Mouse (Mus musculus) hindbrain, embryonic 14.5 days (tissue): ENCODE measurements at regions not wholly inside any gene's neighbourhood (a gene's known extent, or its start where the extent isn't known, plus 50 kb on each side); places are given as distances from the start of the nearest gene placed in this dataset.
"Not testable (repeated sequence)": the region's sequence is repeated elsewhere in the genome, so short reads cannot be mapped to it uniquely, and the experiment has no call there.

Experiments used
- ATAC-seq: fragments of 200-750 bp; cut with Nextera tagmentation; 2 replicates; pipeline ENCODE4 v1.8.0; 2017; ENCODE audit warnings: moderate number of reproducible peaks, mild to moderate bottlenecking, moderate TSS enrichment, moderate library complexity; ENCODE audit not compliant: low FRiP score
- DNase-seq: peaks from one replicate; pipeline ENCODE4 v3.0.0-alpha.2; 2015; ENCODE audit warnings: low spot score
- H3K27ac ChIP-seq: fragments of 300-500 bp; sonication (generic); 2 replicates; pipeline ENCODE4 v1.5.1; 2014; ENCODE audit warnings: mild to moderate bottlenecking, moderate library complexity
- H3K27me3 ChIP-seq: fragments of 300-500 bp; sonication (generic); 2 replicates; pipeline ENCODE4 v1.6.1; 2014; ENCODE audit warnings: mild to moderate bottlenecking, low read length, mixed read lengths; ENCODE audit not compliant: control insufficient read depth, insufficient read depth
- H3K36me3 ChIP-seq: fragments of 300-500 bp; sonication (generic); replicated peaks from 2 replicates; pipeline ENCODE4 v1.6.1; 2014; ENCODE audit not compliant: control insufficient read depth, insufficient read depth
- H3K4me1 ChIP-seq: fragments of 300-500 bp; sonication (generic); replicated peaks from 2 replicates; pipeline ENCODE4 v1.6.1; 2014; ENCODE audit warnings: antibody characterized with exemption, low read length, mixed read lengths; ENCODE audit not compliant: control insufficient read depth, insufficient read depth
- H3K4me2 ChIP-seq: fragments of 300-500 bp; sonication (generic); replicated peaks from 2 replicates; pipeline ENCODE4 v1.6.1; 2014; ENCODE audit warnings: mild to moderate bottlenecking, moderate library complexity
- H3K4me3 ChIP-seq: fragments of 300-500 bp; sonication (generic); replicated peaks from 2 replicates; pipeline ENCODE4 v1.5.1; 2014; ENCODE audit warnings: mild to moderate bottlenecking, low read length
- H3K9ac ChIP-seq: fragments of 300-500 bp; sonication (generic); 2 replicates; pipeline ENCODE4 v1.6.1; 2014
- H3K9me3 ChIP-seq: fragments of 300-500 bp; sonication (generic); 2 replicates; pipeline ENCODE4 v1.6.1; 2016; ENCODE audit warnings: low read length; ENCODE audit not compliant: control insufficient read depth
- WGBS: fragments of 180-500 bp; shearing (Covaris S2); extraction: QIAGEN DNeasy Blood & Tissue Kit; methylation state at CpG from one replicate; pipeline ENCODE4 v1.1.7; 2014; 5-methylcytosine and 5-hydroxymethylcytosine counted together

GRCm38 (mm10) chr1:64376426-64376825 is 156.0 kb upstream of the Creb1 start:
- 96% methylated on average over 1 of the region's 1 CpGs for WGBS

GRCm38 (mm10) chr1:64374286-64375071 is 158.0 kb upstream of the Creb1 start:
- no peak overlapping the region for H3K27ac ChIP-seq
- no peak overlapping the region for H3K4me3 ChIP-seq
- no peaks in the 10 kb centered on the region for H3K27me3 ChIP-seq
- no peaks in the 10 kb centered on the region for H3K4me1 ChIP-seq
- no peak overlapping the region for H3K9ac ChIP-seq
- ATAC-seq: no peak
- H3K9me3 ChIP-seq: peaks cover 2% of the 10 kb centered on the region; the same call in 1 of the 2 replicates
- 67% methylated on average over 13 of the region's 13 CpGs for WGBS
- DNase-seq: no peak
- H3K4me2 ChIP-seq: no peak overlapping the region
- H3K36me3 ChIP-seq: no peaks in the 10 kb centered on the region

More at GRCm38 (mm10) chr1:64376426-64376825, 156.0 kb upstream of the Creb1 start:
- not testable (repeated sequence) for H3K9me3 ChIP-seq, ATAC-seq, H3K4me3 ChIP-seq, H3K27me3 ChIP-seq, DNase-seq, H3K27ac ChIP-seq, H3K36me3 ChIP-seq, H3K4me2 ChIP-seq, H3K9ac ChIP-seq
- peaks cover 13% of the 10 kb centered on the region for H3K4me1 ChIP-seq

DNA sequence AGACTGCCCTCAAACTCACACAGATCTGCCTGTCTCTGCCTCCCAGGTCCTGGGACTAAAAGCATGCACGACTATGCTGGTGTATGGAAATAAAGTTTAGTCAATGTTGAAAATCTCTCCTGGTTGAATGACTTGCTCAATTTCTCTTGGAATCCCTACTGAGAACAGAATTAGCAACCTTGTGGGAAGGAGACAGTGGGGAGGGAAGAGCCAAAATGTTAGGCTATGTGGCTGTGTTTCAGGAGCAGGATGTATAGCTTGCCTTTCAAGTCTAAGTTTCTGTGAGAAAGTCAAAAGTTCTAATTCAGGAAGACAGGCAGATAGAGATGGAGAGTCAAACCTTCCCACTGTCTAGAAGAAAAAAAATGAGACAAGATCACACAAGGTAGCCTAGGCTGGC is 168.3 kb upstream of the Creb1 start:
- Histone ChIP-seq H3K36me3 (no peaks in the 10 kb centered on the region), H3K27ac (no peak overlapping the region), H3K27me3 (no peaks in the 10 kb centered on the region), H3K4me1 (peaks cover 5% of the 10 kb centered on the region; the same call in 1 of the 2 replicates), H3K9ac (no peak overlapping the region), H3K4me3 (no peak overlapping the region), H3K9me3 (no peaks in the 10 kb centered on the region), H3K4me2 (no peak overlapping the region)
- ATAC-seq (no peak), DNase-seq (no peak)
- 85% methylated on average over 1 of the region's 1 CpGs for WGBS

- 65% methylated on average over 4 of the region's 4 CpGs for WGBS
- no peaks in the 10 kb centered on the region for H3K27me3 ChIP-seq
- no peak overlapping the region for H3K9ac ChIP-seq
- H3K4me3 ChIP-seq: no peak overlapping the region
- no peaks in the 10 kb centered on the region for H3K36me3 ChIP-seq
- ATAC-seq (peak; percentile 31; the same call in 1 of the 2 replicates), DNase-seq (no peak)
- no peak overlapping the region; the same call in 1 of the 2 replicates for H3K27ac ChIP-seq
- H3K4me1 ChIP-seq: peaks cover 5% of the 10 kb centered on the region; the same call in 1 of the 2 replicates
- no peak overlapping the region for H3K4me2 ChIP-seq
- no peaks in the 10 kb centered on the region for H3K9me3 ChIP-seq
These were observed 170.3 kb upstream of the Creb1 start for GRCm38 (mm10) chr1:64361959-64362638.

GRCm38 (mm10) chr1:64343268-64343667 is 189.2 kb upstream of the Creb1 start:
- H3K4me2 ChIP-seq: no peak overlapping the region
- no peak for ATAC-seq
- H3K4me1 ChIP-seq: no peaks in the 10 kb centered on the region
- H3K27ac ChIP-seq: no peak overlapping the region
- H3K9ac ChIP-seq: no peak overlapping the region
- no peaks in the 10 kb centered on the region for H3K9me3 ChIP-seq
- H3K4me3 ChIP-seq: no peak overlapping the region
- DNase-seq: no peak
- 42% methylated on average over 3 of the region's 3 CpGs for WGBS
- no peaks in the 10 kb centered on the region for H3K36me3 ChIP-seq
- no peaks in the 10 kb centered on the region for H3K27me3 ChIP-seq

GRCm38 (mm10) chr1:64341596-64341995 is 190.8 kb upstream of the Creb1 start:
- ATAC-seq: no peak
- 77% methylated on average over 6 of the region's 6 CpGs for WGBS
- DNase-seq: no peak
- H3K4me1 ChIP-seq: peaks cover 4% of the 10 kb centered on the region
- no peak overlapping the region for H3K4me3 ChIP-seq
- no peaks in the 10 kb centered on the region for H3K27me3 ChIP-seq
- no peaks in the 10 kb centered on the region for H3K36me3 ChIP-seq
- no peak overlapping the region for H3K9ac ChIP-seq
- no peak overlapping the region for H3K27ac ChIP-seq
- no peaks in the 10 kb centered on the region for H3K9me3 ChIP-seq
- H3K4me2 ChIP-seq: no peak overlapping the region

GRCm38 (mm10) chr1:64338575-64338961 is 193.9 kb upstream of the Creb1 start:
- no peak for ATAC-seq
- Histone ChIP-seq H3K9ac (no peak overlapping the region), H3K27ac (no peak overlapping the region), H3K27me3 (no peaks in the 10 kb centered on the region), H3K4me2 (peak overlapping the region; percentile 21; the same call in 1 of the 2 replicates), H3K4me1 (peaks cover 4% of the 10 kb centered on the region), H3K4me3 (no peak overlapping the region), H3K9me3 (no peaks in the 10 kb centered on the region), H3K36me3 (no peaks in the 10 kb centered on the region)
- no peak for DNase-seq
- 50% methylated on average over 9 of the region's 9 CpGs for WGBS

DNA sequence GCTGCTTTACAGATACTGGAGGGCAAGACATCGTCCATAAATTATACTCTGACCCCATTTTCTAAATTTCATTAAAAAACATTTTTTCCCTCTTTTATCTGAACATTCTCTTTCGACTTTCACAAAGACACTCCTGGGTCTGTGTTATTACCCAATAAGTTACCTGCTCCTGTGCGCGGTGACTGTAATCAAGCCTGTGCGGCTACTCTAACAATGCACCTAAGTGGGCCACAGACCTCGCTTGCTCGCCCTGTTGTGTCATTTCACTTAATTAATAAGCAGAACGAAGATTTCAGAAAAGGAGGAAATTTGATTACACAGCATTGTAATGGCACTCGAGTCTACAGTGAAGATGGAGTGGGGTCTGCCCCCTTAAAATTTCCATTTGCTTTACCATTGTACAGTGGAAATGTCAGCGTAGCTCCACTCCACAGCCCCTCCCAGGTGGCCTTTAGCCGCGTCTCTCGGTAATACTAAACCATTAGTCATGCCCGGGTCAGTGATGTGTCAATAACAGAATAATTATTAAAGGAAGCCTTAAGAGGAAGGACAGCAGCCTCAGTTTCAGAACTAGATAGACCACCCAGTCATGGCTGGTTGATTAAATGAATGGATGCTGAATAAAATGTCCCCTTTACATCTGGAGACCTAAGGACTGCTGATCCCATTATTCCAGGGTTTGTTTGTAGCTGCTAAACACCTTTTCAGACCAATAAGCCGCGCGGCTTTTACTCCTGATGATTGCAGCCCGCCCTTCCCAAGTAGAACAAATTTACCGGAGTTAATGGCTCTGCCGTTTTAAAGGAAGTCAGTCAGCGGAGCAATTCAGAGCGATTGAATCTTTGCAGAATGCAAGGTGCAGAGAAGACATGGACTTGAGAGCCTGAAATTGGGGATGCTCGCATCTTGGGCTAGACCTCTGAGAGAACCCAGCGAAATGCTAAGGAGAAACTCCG is 194.5 kb upstream of the Creb1 start:
- Histone ChIP-seq H3K9me3 (no peaks in the 10 kb centered on the region), H3K9ac (no peak overlapping the region), H3K4me3 (no peak overlapping the region), H3K4me1 (peaks cover 4% of the 10 kb centered on the region), H3K27me3 (no peaks in the 10 kb centered on the region), H3K4me2 (peak overlapping the region; percentile 21), H3K36me3 (no peaks in the 10 kb centered on the region), H3K27ac (no peak overlapping the region)
- no peak for DNase-seq
- 44% methylated on average over 25 of the region's 25 CpGs for WGBS
- ATAC-seq: 0 out of 2 replicates have a peak, but pooled peaks have one; percentile 8

DNA sequence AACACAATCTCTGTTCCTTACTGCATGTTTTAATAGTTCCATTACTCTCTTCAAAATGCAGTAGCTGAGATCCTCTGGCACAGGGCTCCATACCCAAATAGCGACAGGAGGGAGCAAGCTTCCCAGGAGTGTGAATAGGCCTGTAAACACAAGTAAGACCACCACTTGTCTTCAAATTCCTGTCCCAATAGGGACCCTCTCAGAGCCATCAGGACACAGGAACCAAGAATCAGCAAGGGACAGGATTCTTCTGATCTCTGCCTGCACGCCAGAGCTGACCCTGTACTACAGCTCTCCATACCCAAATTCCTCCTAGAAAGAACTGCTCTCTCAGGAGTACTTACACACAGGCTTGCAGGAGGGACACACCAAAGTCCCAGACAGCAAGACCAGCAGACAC is 200.9 kb upstream of the Creb1 start:
- no peaks in the 10 kb centered on the region for H3K36me3 ChIP-seq
- no peaks in the 10 kb centered on the region for H3K9me3 ChIP-seq
- 69% methylated on average over 2 of the region's 2 CpGs for WGBS
- no peak overlapping the region for H3K9ac ChIP-seq
- H3K27ac ChIP-seq: no peak overlapping the region
- no peak for ATAC-seq
- H3K4me2 ChIP-seq: no peak overlapping the region
- no peaks in the 10 kb centered on the region for H3K27me3 ChIP-seq
- no peak overlapping the region for H3K4me3 ChIP-seq
- peaks cover 3% of the 10 kb centered on the region; the same call in 1 of the 2 replicates for H3K4me1 ChIP-seq
- no peak for DNase-seq
